Mouse (Mus musculus) left cerebral cortex, postnatal 14 days (tissue): ENCODE results near the gene B020011L13Rik. TPM values are rescaled to one million over a fixed set of nuclear protein-coding genes. Genes with fewer than 3 reads are reported as not detected.
"Not testable (repeated sequence)": the region's sequence is repeated elsewhere in the genome, so short reads cannot be mapped to it uniquely, and the experiment has no call there.

Experiments used
- DNase-seq, 2 experiments: peaks; one replicate each; pipeline ENCODE4 v3.0.0; 2021 to 2022; ENCODE audit warnings: low spot score in 2 of 2, mixed read lengths in 1 of 2
- intact Hi-C: fragments of 180-260 bp; cut with DNase I; formaldehyde crosslinking; loops from one replicate; pipeline ENCODE4 v1.15.1; 2025
- long read RNA-seq, 2 experiments: library from polyadenylated mRNA; stranded (forward); transcript quantifications; one replicate each; pipeline ENCODE4 v2.0.0; 2021
- total RNA-seq, 2 experiments: library from RNA; stranded (reverse); gene quantifications; 2 replicates each; pipeline ENCODE4 v1.2.3; 2021

Gene B020011L13Rik
- total RNA-seq: not detected
- long read RNA-seq, experiment 1: 0 reads
- long read RNA-seq, experiment 2: 0 reads

GRCm38 (mm10) chr1:117780833-117781232 lies at the start of gene B020011L13Rik:
TSS of gene B020011L13Rik (plus strand) at chr1:117781133.
- DNase-seq: not testable (repeated sequence)

DNA sequence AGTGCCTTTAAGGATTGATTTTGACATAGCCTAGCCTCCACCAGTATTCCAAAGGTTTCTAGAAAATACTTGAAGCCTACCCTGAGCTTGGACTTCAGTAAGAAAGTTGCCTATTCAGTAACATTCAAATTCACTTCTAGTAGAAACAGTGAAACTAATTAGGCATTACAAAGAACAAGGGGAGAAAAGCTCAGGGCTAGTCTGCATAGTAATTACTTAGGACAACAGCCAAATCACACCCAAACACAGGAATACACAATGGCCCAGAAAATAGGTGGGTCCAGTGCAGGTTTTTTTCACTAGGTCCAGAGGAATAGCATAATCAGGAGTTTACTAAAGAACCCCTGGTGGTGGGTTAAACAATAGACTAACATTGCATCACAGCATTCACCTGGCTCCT lies 35.3 kb downstream of the B020011L13Rik start:
- intact Hi-C loops, DNase-seq: not testable (repeated sequence)

More at GRCm38 (mm10) chr1:117780833-117781232, at the start of gene B020011L13Rik:
- intact Hi-C loops: not testable (repeated sequence)

- intact Hi-C loops, DNase-seq: not testable (repeated sequence)
Observed at GRCm38 (mm10) chr1:117829781-117830180, 48.8 kb downstream of the B020011L13Rik start, which contains the start of gene Gm28360. TSS of gene Gm28360 (plus strand) at chr1:117830081.

DNA sequence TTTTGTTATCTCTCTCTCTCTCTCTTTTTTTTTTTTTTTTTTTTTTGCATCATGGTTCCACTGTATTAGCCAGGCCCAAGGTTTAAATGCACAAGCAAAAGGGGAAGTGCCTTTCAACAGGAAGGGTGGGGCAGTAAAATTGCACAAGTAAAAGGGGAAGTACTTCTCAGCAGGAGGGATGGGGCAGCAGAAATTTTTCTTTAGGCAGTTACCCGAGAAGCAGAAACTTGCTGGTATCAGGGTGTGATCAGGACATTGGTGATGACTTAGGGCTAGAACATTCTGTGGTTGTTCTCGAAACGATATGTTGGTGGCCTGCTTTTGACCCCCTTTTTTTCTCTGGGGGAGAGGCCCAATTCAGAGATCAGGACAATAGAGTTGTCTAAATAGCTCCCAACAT lies 70.8 kb downstream of the B020011L13Rik start:
- DNase-seq, intact Hi-C loops: not testable (repeated sequence)

Other genes starting within 250 kb of the B020011L13Rik start
- not detected for gene Gm28363, start 84.0 kb upstream of the B020011L13Rik start, total RNA-seq
- gene Gm28360, start 48.9 kb downstream of the B020011L13Rik start, total RNA-seq: not detected
- gene Gm28168, start 146.9 kb downstream of the B020011L13Rik start, total RNA-seq: not detected
- not detected for gene Gm7145, start 184.8 kb downstream of the B020011L13Rik start, total RNA-seq